Mouse (Mus musculus) left cerebral cortex, adult 2 months (tissue): ENCODE data around the gene Pik3cd. TPM values are rescaled to one million over a fixed set of nuclear protein-coding genes. Genes with fewer than 3 reads are reported as not detected.

Experiments
- DNase-seq, 2 experiments: peaks; one replicate each; pipeline ENCODE4 v3.0.0; 2021 to 2022; ENCODE audit warnings: low spot score in 2 of 2, mixed read lengths in 1 of 2; ENCODE audit errors: extremely low spot score in 1 of 2
- H3K27ac ChIP-seq: fragments of 200-600 bp; 2 replicates; pipeline ENCODE4 v1.8.1; 2022
- H3K4me3 ChIP-seq: fragments of 200-600 bp; 2 replicates; pipeline ENCODE4 v1.8.1; 2022
- CTCF ChIP-seq: fragments of 200-600 bp; IDR thresholded peaks from 2 replicates; pipeline ENCODE4 v1.8.1; 2022; ENCODE audit warnings: antibody characterized with exemption, mild to moderate bottlenecking, moderate library complexity
- intact Hi-C: fragments of 180-260 bp; cut with DNase I; formaldehyde crosslinking; loops from one replicate; pipeline ENCODE4 v1.15.1; 2025
- total RNA-seq, 2 experiments: library from RNA; stranded (reverse); gene quantifications; 2 replicates each; pipeline ENCODE4 v1.2.3; 2021

The Pik3cd gene
- total RNA-seq, 2 experiments from 2014 or later: 24.6 to 25.4 TPM

DNA sequence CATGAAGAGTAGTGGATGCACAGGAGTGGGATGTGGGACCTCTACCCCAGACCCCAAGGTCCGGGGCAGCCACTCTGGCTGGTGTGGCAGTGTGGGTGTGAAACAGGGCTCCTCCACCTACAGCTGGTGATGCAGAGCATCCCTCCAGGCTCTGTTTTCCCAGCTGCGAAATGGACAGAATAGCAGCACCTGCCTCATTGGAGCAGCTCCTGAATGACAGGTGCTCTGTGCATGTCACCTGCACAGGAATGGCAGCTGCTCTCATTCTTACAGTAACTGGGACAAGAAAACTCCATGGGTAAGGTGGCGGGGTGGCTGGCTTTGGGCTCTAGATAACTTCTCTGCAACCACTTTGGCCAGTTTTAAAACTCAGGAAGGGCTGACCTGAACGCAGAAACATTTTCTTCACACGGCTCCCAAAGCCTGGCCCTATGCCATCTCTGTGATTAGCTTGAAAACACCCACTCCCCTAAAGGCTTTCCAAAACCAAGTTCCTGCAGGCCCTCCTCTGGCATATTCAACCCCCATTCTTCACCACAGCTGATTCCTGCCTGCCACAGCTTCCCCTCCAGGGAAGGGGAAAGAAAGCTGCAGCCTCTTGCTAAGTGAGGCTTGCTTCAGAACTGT, 33.4 kb upstream of the Pik3cd start:
- Histone ChIP-seq H3K27ac (no peak overlapping the region; the same call in 1 of the 2 replicates), H3K4me3 (peak overlapping the region; percentile 6; the same call in 1 of the 2 replicates)
- intact Hi-C loops: no loop called here
- no peak for TF ChIP-seq CTCF
- no peak for DNase-seq

DNA sequence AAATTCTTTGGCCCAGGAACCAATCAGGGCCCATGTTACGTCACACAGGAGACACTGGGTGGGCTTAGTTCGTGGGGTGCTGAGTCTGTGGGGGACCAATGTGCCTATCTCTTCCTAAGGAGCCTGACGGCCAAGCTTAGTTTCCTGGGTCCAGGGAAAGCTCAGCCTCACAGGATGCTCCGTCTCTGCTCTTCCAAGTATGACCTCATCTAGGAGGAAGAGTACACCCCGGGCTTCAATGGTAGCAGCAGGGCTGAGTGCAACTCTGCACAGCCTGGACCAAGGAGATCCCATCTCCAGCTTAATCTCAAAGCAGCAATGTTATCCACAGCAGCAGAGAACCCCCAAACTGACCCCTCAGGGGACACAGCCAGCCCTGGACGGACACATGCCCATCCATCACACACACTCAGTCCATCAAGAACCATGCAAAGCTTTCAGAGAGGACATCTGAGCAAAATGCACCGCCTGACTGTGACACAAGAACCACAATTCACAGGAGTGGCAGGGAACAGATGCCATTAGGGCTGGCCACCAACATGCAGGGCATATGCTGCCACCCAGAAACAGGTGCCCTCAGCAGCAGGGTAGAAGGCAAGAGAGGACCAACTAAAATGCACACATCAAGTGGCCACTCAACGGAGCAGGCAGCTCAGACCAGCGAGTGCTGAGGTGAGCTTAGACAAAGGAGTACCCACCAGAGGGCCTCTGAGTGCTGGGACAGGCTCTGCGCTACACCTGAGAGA, 32.5 kb upstream of the Pik3cd start:
- no peak overlapping the region for H3K4me3 ChIP-seq
- DNase-seq: no peak

DNA sequence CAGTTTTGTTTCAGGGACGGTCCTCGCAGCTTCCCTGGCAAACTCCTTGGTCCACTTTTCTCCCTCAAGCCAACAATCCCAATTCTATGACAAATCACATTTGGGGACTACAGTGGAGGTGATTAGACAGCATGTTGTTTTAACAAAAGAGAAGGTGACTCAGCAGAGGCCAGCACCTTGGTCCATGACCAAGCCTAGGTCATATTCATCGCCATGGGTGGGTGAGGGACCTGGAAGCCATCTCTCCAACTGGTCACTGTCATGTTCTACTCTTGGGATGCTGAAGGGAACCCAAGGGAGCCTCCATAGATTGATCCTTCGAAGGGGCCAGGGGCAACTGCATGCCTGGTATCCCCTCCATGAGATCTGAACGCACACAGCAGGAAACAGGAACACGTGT, 31.9 kb upstream of the Pik3cd start:
- peak overlapping the region; percentile 80 for H3K27ac ChIP-seq
- DNase-seq: no peak
- no peak for TF ChIP-seq CTCF
- intact Hi-C loops: no loop called here
- H3K4me3 ChIP-seq: no peak overlapping the region

More for the DNA sequence above, 32.5 kb upstream of the Pik3cd start:
- no peak for TF ChIP-seq CTCF
- H3K27ac ChIP-seq: peak overlapping the region; percentile 80; the same call in 1 of the 2 replicates
- intact Hi-C loops: no loop called here

DNA sequence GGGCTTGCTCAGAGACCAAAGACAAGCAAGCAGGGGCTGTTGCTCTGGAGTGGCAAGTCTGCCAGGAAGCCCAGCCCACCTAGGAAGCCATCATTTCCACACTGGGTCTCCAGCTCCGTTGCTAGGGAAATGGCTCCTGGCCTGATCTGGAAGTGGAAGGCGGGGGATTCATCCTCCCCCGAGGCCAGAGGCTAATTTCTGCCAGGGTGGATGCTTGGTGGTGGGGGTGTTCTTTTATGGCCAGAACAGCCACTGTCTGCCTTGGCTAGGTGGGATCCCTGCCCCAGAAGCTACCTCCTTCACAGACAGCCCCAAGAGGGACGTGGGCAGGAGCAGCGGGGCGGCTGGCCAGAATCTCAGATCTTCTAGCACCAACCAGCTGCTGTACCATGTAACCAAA, 31.4 kb upstream of the Pik3cd start:
- peak in 1 of 2 experiments; percentile 61 for DNase-seq
- no peak for TF ChIP-seq CTCF
- no peak overlapping the region for H3K4me3 ChIP-seq
- H3K27ac ChIP-seq: peak overlapping the region; percentile 80
- intact Hi-C loops: no loop called here

DNA sequence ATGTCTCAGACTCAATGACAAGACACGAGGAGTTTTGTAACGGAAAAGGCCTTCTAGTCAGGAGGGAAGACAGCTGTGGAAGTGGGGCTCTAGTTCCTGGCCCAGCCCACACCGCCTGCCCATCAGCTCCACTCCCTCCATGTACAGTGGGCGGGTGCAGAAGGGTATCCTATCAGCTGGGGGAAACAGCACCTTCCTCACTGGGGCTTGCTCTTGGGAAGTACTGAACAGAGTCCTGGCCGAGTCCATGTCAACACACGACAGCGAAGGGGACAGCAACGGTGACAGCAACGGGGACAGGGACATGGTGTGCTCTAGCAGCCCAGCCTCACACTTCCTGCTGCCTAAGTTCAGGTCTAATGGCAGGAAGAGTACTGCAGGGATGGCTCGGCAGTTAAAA, 30.4 kb upstream of the Pik3cd start:
- Histone ChIP-seq H3K4me3 (no peak overlapping the region), H3K27ac (peak overlapping the region; percentile 50)
- intact Hi-C loops: no loop called here

DNA sequence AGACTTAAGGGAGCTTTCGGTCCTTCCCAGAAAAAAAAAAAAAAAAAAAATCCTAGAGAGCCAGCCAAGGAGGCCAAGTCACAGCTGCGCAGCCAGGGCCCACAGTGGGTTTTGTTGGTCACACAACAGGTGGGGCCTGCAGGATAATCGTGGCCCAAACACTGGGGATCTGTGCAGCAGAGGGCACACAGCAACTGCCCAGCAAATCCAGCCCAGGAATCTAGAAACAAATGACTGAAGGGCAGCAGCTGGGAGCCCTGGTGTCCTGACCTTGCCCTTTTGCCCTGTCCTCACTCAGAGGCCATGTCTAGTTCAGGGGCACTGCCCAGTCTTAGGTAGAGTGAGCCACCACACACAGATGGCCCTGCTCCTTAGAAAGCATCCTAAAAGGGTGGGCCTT, 29.9 kb upstream of the Pik3cd start:
- TF ChIP-seq CTCF: no peak
- DNase-seq: no peak
- peak overlapping the region; percentile 50 for H3K27ac ChIP-seq
- intact Hi-C loops: no loop called here
- H3K4me3 ChIP-seq: no peak overlapping the region

More for the DNA sequence above, 30.4 kb upstream of the Pik3cd start:
- no peak for DNase-seq
- TF ChIP-seq CTCF: no peak

DNA sequence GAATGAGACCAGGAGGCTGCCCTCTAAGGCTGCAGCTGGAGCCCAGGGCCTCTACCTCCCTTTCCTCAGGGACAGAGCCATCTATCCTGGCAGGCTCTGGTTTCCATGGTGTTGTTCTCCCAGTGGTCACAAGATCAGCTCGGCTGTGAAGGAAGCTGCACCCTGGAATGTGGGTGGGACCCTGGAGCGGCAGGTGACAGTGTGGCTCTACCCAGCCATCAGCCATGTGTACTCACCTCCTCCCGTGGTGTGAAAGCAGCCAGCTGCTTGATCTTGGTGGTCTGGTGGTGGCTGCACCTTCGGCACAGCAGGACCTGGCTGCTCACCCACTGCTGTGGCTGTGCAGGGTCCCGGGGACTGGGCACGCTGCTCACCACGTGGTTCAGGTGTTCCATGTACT, 28.5 kb upstream of the Pik3cd start:
- H3K27ac ChIP-seq: no peak overlapping the region
- no peak overlapping the region for H3K4me3 ChIP-seq
- DNase-seq: no peak
- intact Hi-C loops: no loop called here
- no peak for TF ChIP-seq CTCF

DNA sequence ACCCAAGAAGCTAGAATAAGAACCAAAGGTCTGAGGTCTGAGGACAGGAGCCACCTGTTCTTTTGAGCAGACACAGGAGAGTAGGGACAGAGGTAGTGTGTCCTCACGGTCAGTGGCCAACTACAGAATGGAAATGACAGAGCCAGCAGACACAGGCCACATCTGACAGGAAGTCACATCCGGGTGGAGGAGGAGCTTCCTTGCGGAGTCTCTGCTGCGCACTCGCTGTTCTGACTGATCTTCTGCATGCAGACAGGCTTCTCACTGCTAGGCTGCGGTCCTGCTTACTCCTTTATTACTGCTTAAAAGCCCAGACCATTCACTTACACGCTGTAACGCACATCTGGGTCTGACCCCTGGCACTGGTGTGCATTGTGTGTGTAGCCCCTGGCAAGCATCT, 26.4 kb upstream of the Pik3cd start:
- no peak for TF ChIP-seq CTCF
- intact Hi-C loops: no loop called here
- no peak overlapping the region for H3K27ac ChIP-seq
- H3K4me3 ChIP-seq: no peak overlapping the region
- no peak for DNase-seq

DNA sequence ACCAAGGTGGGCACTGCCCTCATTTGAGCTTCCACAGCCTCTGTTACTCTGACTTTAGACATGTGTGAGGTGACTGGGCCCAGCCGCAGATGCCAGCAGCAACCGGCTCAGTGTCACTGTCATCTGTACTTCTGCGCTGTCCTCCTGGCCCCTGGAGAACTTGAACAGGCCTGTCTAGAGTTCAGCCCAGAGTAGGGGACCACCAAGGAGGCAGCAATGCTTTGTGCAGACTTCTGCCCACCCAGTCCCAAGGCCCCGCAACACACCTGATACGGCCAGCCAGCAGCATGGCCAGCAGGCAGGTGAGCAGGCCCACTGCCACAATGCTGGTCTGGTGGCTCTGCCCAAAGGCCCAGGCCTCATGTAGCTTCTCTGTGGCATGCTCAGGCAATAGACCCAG, 25.3 kb upstream of the Pik3cd start:
- Histone ChIP-seq H3K27ac (no peak overlapping the region), H3K4me3 (no peak overlapping the region)
- intact Hi-C loops: no loop called here
- TF ChIP-seq CTCF: no peak
- no peak for DNase-seq

DNA sequence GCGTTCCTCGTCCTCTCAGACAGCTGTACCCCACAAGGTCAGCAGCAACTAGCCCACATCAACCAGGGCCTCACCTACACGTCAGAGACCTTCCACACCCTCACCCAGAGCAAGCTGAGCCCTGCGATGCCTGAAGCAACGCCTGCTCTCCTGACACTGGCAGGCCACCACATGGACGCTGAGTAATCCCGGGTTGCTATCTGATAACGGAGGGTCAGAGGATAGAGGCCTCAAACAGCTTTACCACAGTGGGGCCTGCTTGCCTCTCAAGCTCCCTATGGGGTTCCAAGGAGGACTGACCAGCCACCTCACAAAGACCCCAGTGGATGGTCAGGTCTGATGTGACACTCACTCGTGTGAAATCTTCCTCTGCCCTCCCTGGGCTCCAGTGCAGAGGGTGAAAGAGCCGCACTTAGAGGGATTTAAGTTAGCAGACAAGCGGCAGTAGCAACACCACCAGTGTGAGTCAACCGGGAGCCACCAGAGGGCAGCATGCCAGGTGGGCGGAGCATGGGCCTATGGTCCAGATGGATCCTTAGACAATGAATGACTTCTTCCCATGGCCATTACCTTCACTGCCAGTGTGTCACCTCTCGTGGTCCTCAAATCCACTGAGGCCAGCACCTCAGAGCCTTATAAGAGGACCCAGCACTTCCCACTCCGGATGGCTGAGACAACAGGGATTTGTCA, 23.4 kb upstream of the Pik3cd start:
- Histone ChIP-seq H3K4me3 (no peak overlapping the region), H3K27ac (no peak overlapping the region)
- peak; percentile 66 for TF ChIP-seq CTCF
- intact Hi-C loops: no loop called here
- peak in 1 of 2 experiments; percentile 77 for DNase-seq

DNA sequence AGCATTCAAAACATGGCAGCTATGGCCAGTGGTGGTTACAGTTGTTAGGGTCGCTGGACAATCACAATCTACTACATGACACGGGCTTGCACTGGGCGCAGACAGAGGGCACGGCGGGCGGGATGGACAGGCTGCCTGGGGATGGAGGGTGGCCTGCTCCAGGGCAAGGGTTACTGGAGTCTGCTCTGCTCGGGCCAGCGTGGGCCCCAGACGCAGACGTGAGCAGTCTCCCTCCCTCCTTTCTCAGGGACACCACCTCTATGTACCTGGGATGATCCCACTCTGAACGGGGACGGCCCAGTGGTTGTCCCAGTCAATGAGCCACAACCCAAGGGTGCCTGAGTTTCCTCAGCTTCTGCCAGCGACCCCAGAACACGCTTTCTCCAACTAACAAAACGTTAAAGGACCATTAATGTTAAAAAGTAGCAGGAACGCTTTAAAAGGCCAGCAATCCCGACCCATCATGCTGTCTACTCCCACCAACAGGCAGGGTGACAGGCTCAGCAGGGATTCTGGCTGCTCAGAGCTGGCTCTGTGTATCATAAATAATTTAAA, 22.6 kb upstream of the Pik3cd start:
- DNase-seq: no peak
- Histone ChIP-seq H3K27ac (peak overlapping the region; percentile 12; the same call in 1 of the 2 replicates), H3K4me3 (no peak overlapping the region)
- intact Hi-C loops: loop anchor here (1.0 kb wide), 1 partner anchor 13 kb away; the partner anchor contains the start of gene Tmem201
- TF ChIP-seq CTCF: no peak
